Mouse (Mus musculus) spleen, postnatal 10 days (tissue): ENCODE measurements around the gene Ppia.
"Not testable (repeated sequence)": the region's sequence is repeated elsewhere in the genome, so short reads cannot be mapped to it uniquely, and the experiment has no call there.

Source experiments
- DNase-seq, 2 experiments: peaks; one replicate each; pipeline ENCODE4 v3.0.0; 2021 to 2022; ENCODE audit warnings: low spot score in 2 of 2

The Ppia gene

GRCm38 (mm10) chr11:6414751-6415550 is at the start of gene Ppia:
TSS of gene Ppia (plus strand) at chr11:6415443.
- DNase-seq: peak in 1 of 2 experiments; percentile 31

- DNase-seq: peak; percentile 54 to 84
Measured at GRCm38 (mm10) chr11:6365885-6366284, 49.4 kb upstream of the Ppia start.

GRCm38 (mm10) chr11:6366434-6366833 is 48.8 kb upstream of the Ppia start:
- no peak for DNase-seq

GRCm38 (mm10) chr11:6367156-6367555 is 48.1 kb upstream of the Ppia start:
- DNase-seq: no peak

GRCm38 (mm10) chr11:6367986-6368385 is 47.3 kb upstream of the Ppia start:
- DNase-seq: not testable (repeated sequence)

- no peak for DNase-seq
Measured at GRCm38 (mm10) chr11:6371376-6372155, 43.7 kb upstream of the Ppia start.

GRCm38 (mm10) chr11:6372784-6373183 is 42.5 kb upstream of the Ppia start:
- DNase-seq: no peak

GRCm38 (mm10) chr11:6380916-6381315 is 34.3 kb upstream of the Ppia start:
- no peak for DNase-seq

GRCm38 (mm10) chr11:6388126-6388725 is 27.0 kb upstream of the Ppia start:
- no peak for DNase-seq

- DNase-seq: peak; percentile 97 to 99
Measured at GRCm38 (mm10) chr11:6388726-6389413, 26.4 kb upstream of the Ppia start, which contains the start of gene Zmiz2. TSS of gene Zmiz2 (plus strand) at chr11:6389074.

- peak; percentile 53 to 55 for DNase-seq
Measured at GRCm38 (mm10) chr11:6389483-6389921, 25.7 kb upstream of the Ppia start.

GRCm38 (mm10) chr11:6390376-6391053 is 24.7 kb upstream of the Ppia start:
- no peak for DNase-seq

GRCm38 (mm10) chr11:6391516-6392276 is 23.5 kb upstream of the Ppia start:
- peak in 1 of 2 experiments; percentile 58 for DNase-seq

GRCm38 (mm10) chr11:6392857-6393256 is 22.4 kb upstream of the Ppia start:
- DNase-seq: no peak

GRCm38 (mm10) chr11:6393866-6394265 is 21.4 kb upstream of the Ppia start:
- DNase-seq: no peak

- no peak for DNase-seq
Measured at GRCm38 (mm10) chr11:6395565-6395964, 19.7 kb upstream of the Ppia start.

- DNase-seq: no peak
Measured at GRCm38 (mm10) chr11:6398141-6398540, 17.1 kb upstream of the Ppia start.

- peak; percentile 76 to 92 for DNase-seq
Measured at GRCm38 (mm10) chr11:6402515-6403510, 12.4 kb upstream of the Ppia start.

- no peak for DNase-seq
Measured at GRCm38 (mm10) chr11:6403830-6404405, 11.3 kb upstream of the Ppia start.
